Mouse (Mus musculus) liver, embryonic 12.5 days (tissue): ENCODE data around the gene Prph2. TPM values are rescaled to one million over a fixed set of nuclear protein-coding genes. Genes with fewer than 3 reads are reported as not detected.
A peak's percentile ranks its signal among the peaks of the same experiment; 100 is the strongest.

Experiments used
- ATAC-seq: fragments of 200-750 bp; cut with Nextera tagmentation; 2 replicates; pipeline ENCODE4 v1.8.0; 2017; ENCODE audit warnings: moderate number of reproducible peaks, mild to moderate bottlenecking, moderate library complexity
- H3K27ac ChIP-seq: fragments of 300-500 bp; sonication (generic); 2 replicates; pipeline ENCODE4 v1.5.1; 2016; ENCODE audit warnings: mild to moderate bottlenecking
- H3K27me3 ChIP-seq: fragments of 300-500 bp; sonication (generic); replicated peaks from 2 replicates; pipeline ENCODE4 v1.6.1; 2016; ENCODE audit warnings: mild to moderate bottlenecking, moderate library complexity
- H3K36me3 ChIP-seq: fragments of 300-500 bp; sonication (generic); 2 replicates; pipeline ENCODE4 v1.6.1; 2016; ENCODE audit warnings: mild to moderate bottlenecking, moderate library complexity
- H3K4me1 ChIP-seq: fragments of 300-500 bp; sonication (generic); 2 replicates; pipeline ENCODE4 v1.6.1; 2016
- H3K4me2 ChIP-seq: fragments of 300-500 bp; sonication (generic); 2 replicates; pipeline ENCODE4 v1.6.1; 2016; ENCODE audit warnings: mild to moderate bottlenecking, moderate library complexity
- H3K4me3 ChIP-seq: fragments of 300-500 bp; sonication (generic); 2 replicates; pipeline ENCODE4 v1.5.1; 2016; ENCODE audit warnings: mild to moderate bottlenecking, moderate library complexity
- H3K9ac ChIP-seq: fragments of 300-500 bp; sonication (generic); 2 replicates; pipeline ENCODE4 v1.6.1; 2016; ENCODE audit warnings: mild to moderate bottlenecking, moderate library complexity
- H3K9me3 ChIP-seq: fragments of 300-500 bp; sonication (generic); replicated peaks from 2 replicates; pipeline ENCODE4 v1.6.1; 2016; ENCODE audit warnings: mild to moderate bottlenecking, moderate library complexity
- WGBS: fragments of 180-500 bp; shearing (Covaris S2); methylation state at CpG from one replicate; pipeline ENCODE4 v1.1.7; 2016; ENCODE audit not compliant: insufficient replicate concordance; 5-methylcytosine and 5-hydroxymethylcytosine counted together
- polyA plus RNA-seq: library from polyadenylated mRNA; unstranded; fragments of >200 nt; fragmentation: Nextera tagmentation; extraction: Ambion mirVana; gene quantifications from 2 replicates; pipeline ENCODE4 v1.2.1, GENCODE M21; 2016

The Prph2 gene
- not detected in 2 replicates for polyA plus RNA-seq

DNA sequence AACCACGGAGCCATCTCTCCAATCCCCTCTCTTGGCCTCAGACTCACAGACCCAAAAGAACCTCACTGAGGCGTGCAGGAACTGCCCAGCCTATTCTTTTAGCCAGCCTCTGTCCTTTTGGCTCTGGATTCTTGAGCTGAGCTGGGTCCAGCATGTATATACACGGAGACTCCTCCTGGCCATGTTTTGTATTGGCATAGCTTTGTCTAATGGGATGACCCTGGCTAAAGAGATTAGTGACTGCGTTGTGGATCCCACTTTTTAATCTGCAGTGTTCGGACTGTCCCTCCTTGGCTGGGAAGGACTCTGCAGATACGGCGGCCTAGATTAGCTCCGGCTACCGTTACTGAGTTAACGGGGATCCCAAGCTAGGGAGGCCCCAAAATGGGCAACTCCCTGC lies at the start of gene Prph2:
Gene Prph2, plus strand, starts transcription at position 274 of the 400 bp plus-strand sequence.
- ATAC-seq: no peak

DNA sequence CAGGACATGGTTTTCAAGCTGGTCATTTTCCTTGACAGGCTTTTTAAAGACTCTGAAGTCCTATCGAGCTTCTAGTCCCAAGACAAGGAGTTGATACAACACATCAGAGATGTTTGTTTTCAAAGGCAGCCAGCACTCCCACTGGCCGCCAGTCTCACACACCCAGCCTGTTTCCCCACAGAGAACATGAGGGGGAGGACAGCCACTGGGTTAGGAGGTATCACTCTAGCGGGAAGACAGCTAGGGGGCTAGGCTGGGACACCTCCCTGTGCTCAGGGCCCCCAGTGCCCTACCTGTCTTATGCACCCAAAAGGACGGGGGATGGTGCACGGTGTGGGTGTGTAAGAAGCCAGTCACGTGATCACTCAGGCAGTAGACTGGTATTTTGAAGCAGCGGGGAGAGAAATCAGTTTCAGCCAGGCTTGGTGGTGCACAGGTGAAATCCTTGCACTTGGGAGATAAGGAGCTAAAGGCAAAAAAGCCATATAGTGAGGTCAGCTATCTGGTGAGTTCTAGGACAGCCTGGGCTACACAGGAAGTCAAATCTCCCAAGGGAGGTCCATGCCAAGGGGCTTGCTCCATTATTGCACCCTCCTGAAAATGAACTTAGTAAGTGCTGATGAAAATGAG lies 45.6 kb upstream of the Prph2 start:
- WGBS: 32% methylated on average over 7 of the region's 7 CpGs
- Histone ChIP-seq H3K4me2 (peak overlapping the region; percentile 26), H3K27me3 (no peaks in the 10 kb centered on the region), H3K9me3 (no peaks in the 10 kb centered on the region), H3K27ac (no peak overlapping the region), H3K36me3 (no peaks in the 10 kb centered on the region), H3K9ac (no peak overlapping the region), H3K4me3 (no peak overlapping the region), H3K4me1 (peaks cover 23% of the 10 kb centered on the region)
- ATAC-seq: peak; percentile 74

More for the DNA sequence above, at the start of gene Prph2:
- no peak within 1 kb of the TSS for H3K9ac ChIP-seq
- H3K4me1 ChIP-seq: no peaks in the 10 kb centered on the region
- peaks cover 6% of the 10 kb centered on the region for H3K27me3 ChIP-seq
- no peaks in the 10 kb centered on the region for H3K36me3 ChIP-seq
- no peak within 1 kb of the TSS for H3K4me2 ChIP-seq
- H3K9me3 ChIP-seq: no peaks in the 10 kb centered on the region
- 71% methylated on average over 10 of the region's 10 CpGs for WGBS
- H3K4me3 ChIP-seq: no peak within 1 kb of the TSS
- no peak within 1 kb of the TSS for H3K27ac ChIP-seq

DNA sequence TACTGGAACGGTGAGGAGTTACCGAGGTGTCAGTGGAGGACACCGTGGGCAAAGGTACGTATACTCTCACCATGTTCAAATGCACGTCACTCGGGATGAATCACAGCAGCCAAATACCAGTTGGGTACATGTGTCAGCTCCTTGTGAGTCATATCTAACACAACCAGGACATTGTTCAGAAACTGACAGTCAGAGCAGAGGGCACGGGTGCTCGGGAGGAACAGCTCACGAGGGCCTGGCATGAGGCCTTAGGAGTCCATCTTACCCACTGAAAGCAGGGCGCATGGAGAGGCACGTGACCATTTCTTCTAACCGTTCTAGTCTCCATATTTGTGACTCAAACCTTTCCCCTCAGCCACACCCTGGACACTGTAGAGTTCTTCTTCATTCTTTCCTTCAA lies 43.4 kb upstream of the Prph2 start:
- Histone ChIP-seq H3K27me3 (no peaks in the 10 kb centered on the region), H3K27ac (no peak overlapping the region), H3K9me3 (no peaks in the 10 kb centered on the region), H3K36me3 (no peaks in the 10 kb centered on the region), H3K4me1 (peaks cover 37% of the 10 kb centered on the region), H3K4me3 (no peak overlapping the region), H3K4me2 (no peak overlapping the region), H3K9ac (no peak overlapping the region)
- ATAC-seq: no peak
- WGBS: 78% methylated on average over 12 of the region's 12 CpGs

DNA sequence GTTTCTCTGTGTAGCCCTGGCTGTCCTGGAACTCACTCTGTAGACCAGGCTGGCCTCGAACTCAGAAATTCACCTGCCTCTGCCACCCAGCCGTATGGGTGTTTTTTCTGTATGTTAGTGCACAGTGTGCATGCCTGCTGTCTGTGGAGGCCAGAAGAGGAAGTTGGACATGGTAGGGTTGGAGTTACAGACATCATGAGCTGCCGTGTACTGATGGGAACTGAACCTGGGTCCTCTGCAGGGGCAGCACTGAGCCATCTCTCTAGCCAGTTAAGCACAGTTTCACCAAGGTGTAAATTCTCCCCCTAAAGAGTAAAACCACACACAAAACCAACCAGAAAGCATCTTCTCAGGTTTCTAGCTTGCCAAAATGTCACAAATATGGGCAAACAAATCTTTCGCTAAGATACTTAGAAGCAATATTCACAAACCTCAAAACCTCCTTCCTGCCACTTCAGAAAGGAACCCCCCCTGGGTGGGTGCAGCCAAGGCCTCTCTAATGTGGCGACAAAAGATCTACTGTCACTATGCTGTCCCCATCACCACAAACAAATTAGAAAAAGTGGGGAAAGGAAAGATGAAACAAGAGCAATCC lies 40.0 kb upstream of the Prph2 start:
- no peak overlapping the region for H3K4me2 ChIP-seq
- H3K27me3 ChIP-seq: no peaks in the 10 kb centered on the region
- no peak for ATAC-seq
- WGBS: 73% methylated on average over 5 of the region's 5 CpGs
- peaks cover 34% of the 10 kb centered on the region for H3K4me1 ChIP-seq
- H3K36me3 ChIP-seq: no peaks in the 10 kb centered on the region
- no peak overlapping the region for H3K9ac ChIP-seq
- no peak overlapping the region for H3K27ac ChIP-seq
- H3K9me3 ChIP-seq: no peaks in the 10 kb centered on the region
- H3K4me3 ChIP-seq: no peak overlapping the region

DNA sequence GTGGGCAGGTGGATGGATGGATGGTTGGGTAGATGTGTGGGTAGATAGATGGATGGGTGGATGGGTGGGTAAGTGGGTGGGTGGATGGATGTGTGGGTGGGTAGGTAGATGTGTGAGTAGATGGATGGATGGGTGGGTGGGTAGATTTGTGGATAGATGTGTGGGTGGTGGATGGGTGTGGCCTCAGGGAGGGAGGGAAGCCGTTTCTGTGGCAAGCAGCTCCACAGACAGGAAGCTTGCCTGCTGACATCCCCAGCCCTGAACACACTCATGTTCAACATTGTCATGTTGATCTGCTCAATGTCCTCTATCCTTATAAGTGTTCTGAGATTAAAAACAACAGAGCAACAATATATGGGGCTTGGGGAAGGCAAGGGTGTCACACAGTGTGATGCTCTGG lies 39.3 kb upstream of the Prph2 start:
- H3K4me3 ChIP-seq: no peak overlapping the region
- no peaks in the 10 kb centered on the region for H3K9me3 ChIP-seq
- no peak for ATAC-seq
- no peaks in the 10 kb centered on the region for H3K36me3 ChIP-seq
- WGBS: 20% methylated on average over 1 of the region's 1 CpGs
- H3K27ac ChIP-seq: no peak overlapping the region
- peaks cover 32% of the 10 kb centered on the region for H3K4me1 ChIP-seq
- no peak overlapping the region for H3K9ac ChIP-seq
- H3K27me3 ChIP-seq: no peaks in the 10 kb centered on the region
- H3K4me2 ChIP-seq: no peak overlapping the region

DNA sequence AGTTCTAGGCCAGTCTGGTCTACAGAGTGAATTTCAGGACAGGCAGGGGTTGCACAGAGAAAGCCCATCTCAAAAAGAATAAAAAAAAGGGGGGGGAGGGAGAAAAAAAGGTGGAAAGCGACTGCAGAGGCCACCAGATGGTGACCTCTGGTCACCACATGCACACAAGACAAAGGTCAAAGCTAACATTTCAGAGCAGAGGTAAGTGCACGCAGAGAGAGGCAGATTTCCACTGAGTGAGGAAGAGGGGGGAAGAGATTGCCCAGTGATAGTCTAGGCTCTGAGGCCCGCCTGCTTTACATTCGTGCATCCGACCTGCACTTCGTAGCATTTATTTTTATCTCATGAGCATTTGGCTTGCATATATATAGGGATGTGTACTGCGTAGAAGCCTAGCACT lies 37.5 kb upstream of the Prph2 start:
- peak overlapping the region; percentile 59 for H3K27ac ChIP-seq
- H3K4me2 ChIP-seq: no peak overlapping the region
- H3K9me3 ChIP-seq: no peaks in the 10 kb centered on the region
- no peak overlapping the region for H3K4me3 ChIP-seq
- peak; percentile 44; the same call in 1 of the 2 replicates for ATAC-seq
- H3K4me1 ChIP-seq: peaks cover 28% of the 10 kb centered on the region
- no peak overlapping the region for H3K9ac ChIP-seq
- WGBS: 67% methylated on average over 7 of the region's 7 CpGs
- no peaks in the 10 kb centered on the region for H3K27me3 ChIP-seq
- no peaks in the 10 kb centered on the region for H3K36me3 ChIP-seq

DNA sequence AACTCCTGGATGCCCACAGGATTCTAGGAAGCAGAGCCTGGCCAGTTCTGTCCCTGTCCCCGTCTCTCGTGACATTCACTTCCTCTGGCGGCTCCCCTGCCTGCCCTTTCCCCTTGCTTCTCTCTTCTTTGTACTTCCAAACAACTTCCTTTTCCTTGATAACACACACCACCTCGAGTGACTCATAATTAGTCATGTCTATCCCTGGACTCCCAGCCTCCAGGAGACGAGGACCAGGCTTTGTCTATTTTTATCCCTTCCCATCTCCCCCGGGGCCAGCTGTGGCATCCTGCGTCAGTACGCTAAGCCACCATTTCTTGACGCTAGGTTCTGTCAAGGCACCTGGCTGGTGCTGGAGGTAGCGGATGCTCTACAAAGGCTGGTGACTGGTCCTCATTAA lies 36.1 kb upstream of the Prph2 start:
- Histone ChIP-seq H3K4me2 (no peak overlapping the region), H3K27me3 (no peaks in the 10 kb centered on the region), H3K9me3 (no peaks in the 10 kb centered on the region), H3K9ac (no peak overlapping the region), H3K4me3 (no peak overlapping the region), H3K36me3 (no peaks in the 10 kb centered on the region), H3K4me1 (peaks cover 28% of the 10 kb centered on the region), H3K27ac (no peak overlapping the region)
- ATAC-seq: no peak
- WGBS: 38% methylated on average over 10 of the region's 10 CpGs

DNA sequence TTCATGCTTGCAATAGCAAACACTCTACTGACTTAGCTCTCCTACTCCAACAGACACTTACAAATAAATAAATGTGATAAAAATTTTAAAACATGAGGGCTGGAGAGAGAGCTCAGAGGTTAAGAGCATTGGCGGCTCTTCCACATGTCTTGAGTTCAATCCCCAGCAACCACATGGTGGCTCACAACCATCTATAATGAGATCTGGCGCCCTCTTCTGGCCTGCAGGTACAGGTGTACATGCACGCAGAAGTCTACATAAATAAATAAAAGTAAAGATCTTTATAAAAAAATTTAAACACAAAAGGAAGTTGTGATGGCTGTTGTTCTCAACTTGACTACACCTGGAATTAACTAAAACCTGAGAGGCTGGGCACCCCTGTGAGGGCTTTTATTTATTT lies 34.6 kb upstream of the Prph2 start:
- no peak overlapping the region for H3K27ac ChIP-seq
- no peaks in the 10 kb centered on the region for H3K27me3 ChIP-seq
- H3K9ac ChIP-seq: no peak overlapping the region
- H3K9me3 ChIP-seq: no peaks in the 10 kb centered on the region
- 56% methylated on average over 3 of the region's 3 CpGs for WGBS
- ATAC-seq: no peak
- H3K4me1 ChIP-seq: peaks cover 31% of the 10 kb centered on the region
- no peaks in the 10 kb centered on the region for H3K36me3 ChIP-seq
- no peak overlapping the region for H3K4me2 ChIP-seq
- no peak overlapping the region for H3K4me3 ChIP-seq

DNA sequence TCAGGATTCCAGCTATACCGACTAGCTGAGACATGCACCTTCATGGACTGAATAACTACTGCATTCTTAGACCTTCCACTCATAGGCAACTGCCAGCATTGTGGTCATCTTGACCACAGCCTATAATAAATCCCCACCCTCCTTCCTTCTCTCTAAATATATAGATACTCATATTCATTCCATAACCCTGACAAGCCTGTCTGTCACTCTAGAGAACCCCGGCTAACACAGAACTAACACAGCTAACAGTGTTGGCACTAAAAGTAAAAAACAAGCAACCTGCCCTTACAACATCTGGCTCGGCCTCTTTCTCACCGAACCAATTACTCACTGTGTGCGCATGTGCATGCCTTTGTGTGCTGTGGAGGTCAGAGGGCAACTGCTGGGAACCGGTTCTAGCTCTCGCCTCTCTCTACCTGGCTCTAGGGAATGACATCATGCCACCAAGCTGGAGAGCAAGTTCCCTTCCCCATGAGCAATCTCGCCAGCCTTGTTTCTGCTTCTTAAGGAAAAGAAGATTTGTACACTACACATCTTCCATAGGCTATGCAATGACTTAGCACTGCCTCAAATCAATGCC lies 33.8 kb upstream of the Prph2 start:
- peak overlapping the region; percentile 18; the same call in 1 of the 2 replicates for H3K27ac ChIP-seq
- no peak overlapping the region for H3K4me3 ChIP-seq
- peaks cover 26% of the 10 kb centered on the region for H3K4me1 ChIP-seq
- no peak overlapping the region for H3K4me2 ChIP-seq
- WGBS: 71% methylated on average over 8 of the region's 8 CpGs
- no peaks in the 10 kb centered on the region for H3K27me3 ChIP-seq
- no peak overlapping the region for H3K9ac ChIP-seq
- H3K36me3 ChIP-seq: no peaks in the 10 kb centered on the region
- ATAC-seq: 0 out of 2 replicates have a peak, but pooled peaks have one; percentile 24
- H3K9me3 ChIP-seq: no peaks in the 10 kb centered on the region

DNA sequence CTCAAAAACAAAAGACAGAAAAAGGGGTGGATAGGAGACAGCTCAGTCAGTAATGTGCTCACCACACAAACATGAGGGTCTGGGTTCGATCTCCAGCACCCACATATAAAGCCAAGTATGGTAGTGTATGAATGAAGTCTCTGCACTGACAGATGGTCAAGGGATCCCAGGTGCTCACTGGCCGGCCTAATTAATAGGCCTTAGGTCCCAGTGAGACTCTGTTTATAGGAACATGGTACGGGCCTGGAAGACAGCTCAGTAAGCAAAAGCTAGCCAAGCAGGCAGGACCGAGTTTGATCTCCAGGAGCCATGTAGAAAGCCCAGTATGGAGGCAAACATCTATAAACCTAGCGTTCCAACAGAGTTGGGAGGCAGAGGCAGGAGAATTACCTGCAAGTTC lies 33.2 kb upstream of the Prph2 start:
- H3K9ac ChIP-seq: no peak overlapping the region
- no peak overlapping the region for H3K4me3 ChIP-seq
- H3K36me3 ChIP-seq: no peaks in the 10 kb centered on the region
- ATAC-seq: no peak
- H3K27ac ChIP-seq: peak overlapping the region; percentile 18
- WGBS: 82% methylated on average over 5 of the region's 5 CpGs
- no peak overlapping the region for H3K4me2 ChIP-seq
- H3K9me3 ChIP-seq: no peaks in the 10 kb centered on the region
- H3K4me1 ChIP-seq: peaks cover 28% of the 10 kb centered on the region
- no peaks in the 10 kb centered on the region for H3K27me3 ChIP-seq

DNA sequence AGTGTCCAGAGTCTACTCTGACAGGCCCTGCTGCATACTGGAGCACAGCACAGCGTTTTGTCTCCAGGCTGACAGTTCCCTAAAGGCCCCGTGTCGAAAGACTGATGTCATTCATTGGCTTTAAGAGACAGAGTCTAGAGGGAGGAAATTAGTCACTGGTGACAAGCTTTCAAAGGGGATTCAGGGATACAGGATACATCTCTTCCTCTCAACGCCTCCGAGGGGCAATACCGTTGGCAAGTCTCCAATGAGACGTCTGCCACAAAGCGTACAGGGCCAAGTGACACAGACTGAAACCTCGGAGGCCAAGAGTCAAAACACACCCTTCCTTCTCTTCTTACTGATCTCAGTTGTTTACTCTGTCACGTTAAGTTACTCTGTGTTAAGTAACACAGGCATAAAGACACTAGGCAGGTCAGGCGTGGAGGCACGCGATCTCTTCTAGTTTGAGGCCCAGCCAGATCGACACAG lies 30.4 kb upstream of the Prph2 start:
- Histone ChIP-seq H3K9me3 (no peaks in the 10 kb centered on the region), H3K4me2 (no peak overlapping the region), H3K9ac (no peak overlapping the region), H3K4me1 (peaks cover 36% of the 10 kb centered on the region), H3K4me3 (no peak overlapping the region), H3K27me3 (no peaks in the 10 kb centered on the region), H3K36me3 (no peaks in the 10 kb centered on the region), H3K27ac (0 out of 2 replicates have a peak overlapping the region, but pooled peaks have one; percentile 23)
- no peak for ATAC-seq
- WGBS: 57% methylated on average over 14 of the region's 14 CpGs

DNA sequence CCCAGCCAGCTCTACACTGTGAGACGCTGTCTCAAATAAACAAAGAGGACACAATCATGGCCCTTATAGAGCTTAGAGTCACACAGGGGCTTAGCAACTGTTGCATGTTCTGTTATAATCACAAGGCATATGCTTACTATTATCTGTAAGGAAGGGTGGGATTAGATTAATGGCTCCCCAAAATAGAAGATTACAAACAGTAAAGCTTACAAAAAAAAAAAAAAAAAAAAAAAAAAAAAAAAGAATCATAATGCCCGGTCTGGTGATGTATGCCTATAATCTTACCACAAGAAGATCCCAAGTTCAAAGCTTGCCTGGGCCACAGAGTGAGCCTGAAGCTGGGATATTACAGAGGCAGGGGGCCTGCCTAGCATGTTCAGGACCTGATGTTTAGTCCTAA lies 29.9 kb upstream of the Prph2 start:
- peaks cover 41% of the 10 kb centered on the region for H3K4me1 ChIP-seq
- H3K36me3 ChIP-seq: no peaks in the 10 kb centered on the region
- no peak for ATAC-seq
- no peak overlapping the region for H3K4me3 ChIP-seq
- H3K27ac ChIP-seq: no peak overlapping the region
- H3K27me3 ChIP-seq: no peaks in the 10 kb centered on the region
- no peak overlapping the region for H3K9ac ChIP-seq
- H3K4me2 ChIP-seq: no peak overlapping the region
- no peaks in the 10 kb centered on the region for H3K9me3 ChIP-seq
- 67% methylated on average over 2 of the region's 2 CpGs for WGBS
